Mouse (Mus musculus) right cerebral cortex, postnatal 14 days (tissue): Measurements from ENCODE around the gene Nudt3.
A peak's percentile ranks its signal among the peaks of the same experiment; 100 is the strongest.
"Not testable (repeated sequence)": the region's sequence is repeated elsewhere in the genome, so short reads cannot be mapped to it uniquely, and the experiment has no call there.

Experiments used
- DNase-seq: peaks from one replicate; pipeline ENCODE4 v3.0.0; 2022

Gene Nudt3

DNA sequence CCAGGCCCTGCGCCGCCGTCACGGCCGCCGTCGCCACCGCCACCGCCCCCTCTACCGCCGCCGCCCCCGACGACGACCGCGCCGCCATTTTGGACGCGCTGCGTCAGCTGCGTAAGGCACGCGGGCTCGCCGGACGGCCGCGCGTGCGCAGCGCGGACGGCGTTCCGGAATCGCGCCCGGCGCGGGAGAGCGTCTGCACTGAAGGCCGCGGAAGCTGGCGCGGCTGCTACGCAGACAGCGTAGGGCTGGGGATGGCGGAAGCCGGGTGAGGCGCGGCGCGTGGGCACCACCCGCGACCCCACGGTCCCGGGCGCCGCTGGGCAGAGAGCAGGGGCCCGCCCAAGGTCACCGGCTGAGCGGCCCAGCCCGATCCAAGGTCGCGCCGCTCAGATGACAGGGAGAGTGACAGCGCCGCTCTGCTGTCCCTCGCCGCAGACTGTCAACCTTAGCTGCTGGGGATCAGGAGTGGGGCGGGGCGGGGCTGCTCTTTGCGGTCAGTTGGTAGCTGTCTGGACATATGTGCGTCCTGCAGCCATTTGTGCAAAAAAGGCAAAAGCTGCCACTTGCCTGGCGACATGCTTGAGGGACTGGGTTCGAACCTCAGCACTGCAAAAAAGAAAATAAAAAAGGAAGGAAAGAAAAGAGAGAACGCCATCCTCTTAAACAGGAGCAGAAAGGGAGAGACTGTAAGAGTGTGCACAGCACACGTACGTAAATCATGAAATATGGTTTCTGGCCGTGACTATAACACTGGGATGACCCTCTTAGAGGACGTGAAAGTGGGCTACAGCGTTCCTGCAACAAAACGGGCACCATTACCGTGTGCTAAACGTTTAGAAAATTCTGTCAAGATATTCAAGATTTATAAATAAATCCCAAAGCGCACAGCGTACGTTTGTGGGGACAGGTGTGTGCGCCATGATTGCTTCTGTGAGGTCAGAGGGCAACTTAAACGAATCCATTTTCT is at the start of gene Nudt3:
Nudt3 (minus strand) TSS at position 136 of the 967 bp plus-strand sequence.
- DNase-seq: peak; percentile 92

DNA sequence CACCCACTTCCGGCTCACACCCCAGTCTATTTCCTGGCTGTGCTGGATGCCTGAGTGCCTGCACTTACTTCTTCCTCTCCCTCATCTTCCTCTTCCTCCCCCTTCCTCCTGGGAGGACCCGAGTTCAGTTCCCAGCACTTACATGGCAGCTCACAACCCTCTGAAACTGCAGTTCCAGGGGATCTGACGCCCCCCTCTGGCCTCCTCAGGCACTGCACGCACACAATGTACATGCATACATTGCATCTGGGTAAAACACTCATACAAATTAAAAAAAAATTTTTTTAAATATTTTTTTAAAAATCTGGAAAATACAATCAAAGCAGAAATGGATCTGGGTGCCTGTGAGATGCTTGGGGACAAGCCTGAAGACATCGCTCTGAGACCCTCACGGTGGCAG is 48.4 kb upstream of the Nudt3 start:
- no peak for DNase-seq

DNA sequence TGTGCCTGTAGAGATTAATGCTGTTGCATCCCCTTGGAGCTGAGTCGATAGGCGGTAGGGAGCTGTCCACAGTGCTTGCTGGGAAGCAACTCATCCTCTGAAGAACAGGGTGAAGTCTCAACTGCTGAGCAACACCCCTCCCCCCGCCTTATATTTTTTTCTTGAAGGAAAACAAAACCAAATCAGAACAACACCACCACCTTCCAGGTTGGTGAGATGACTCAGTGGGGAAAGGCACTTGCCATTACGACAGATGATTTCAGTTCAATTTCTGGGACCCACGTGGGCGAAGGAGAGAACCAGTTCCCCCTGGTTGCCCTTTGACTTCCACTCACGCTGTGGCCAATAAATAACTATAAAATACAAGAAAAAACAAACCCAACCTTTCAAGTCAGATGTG is 35.5 kb upstream of the Nudt3 start:
- DNase-seq: no peak

DNA sequence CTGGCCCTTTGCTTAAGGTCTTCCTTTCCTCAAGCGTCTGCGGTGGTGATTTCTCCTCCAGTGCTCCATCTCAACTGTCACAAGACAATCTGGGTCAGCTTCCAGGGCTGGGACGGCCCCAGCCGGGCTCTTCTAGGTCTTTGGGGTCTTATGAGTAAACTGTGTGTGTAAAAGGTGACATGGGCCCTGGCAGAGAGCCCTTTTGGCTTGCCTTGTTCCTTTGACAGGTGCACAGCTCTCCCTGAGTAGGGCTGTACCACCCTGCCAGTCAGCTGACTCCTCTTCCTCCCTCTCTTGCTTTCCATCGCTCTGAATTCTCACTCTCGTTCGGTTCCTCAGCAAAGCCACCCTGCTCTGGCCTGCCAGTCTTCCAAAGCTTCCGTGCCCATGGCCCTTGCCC is 33.8 kb upstream of the Nudt3 start:
- DNase-seq: no peak

DNA sequence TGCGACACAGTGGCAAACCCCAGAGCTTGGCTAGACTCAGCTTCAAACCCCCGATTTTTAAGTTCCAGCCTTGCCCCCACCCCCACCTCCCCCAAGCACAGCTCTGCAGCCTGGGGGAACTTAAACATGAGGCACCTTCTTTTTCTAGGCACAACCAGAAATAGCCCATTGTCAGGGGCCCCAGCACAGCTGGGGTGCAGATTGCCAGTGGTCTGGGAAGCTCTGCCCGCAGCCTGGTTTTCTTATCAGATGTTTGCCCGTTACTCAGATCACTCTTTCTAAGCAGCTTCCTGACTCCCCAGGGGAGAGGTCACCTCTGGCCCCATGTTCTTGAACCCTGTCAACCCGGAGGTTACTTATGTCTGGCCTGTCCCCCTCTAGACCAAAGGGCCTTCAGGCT is 33.1 kb upstream of the Nudt3 start:
- no peak for DNase-seq

DNA sequence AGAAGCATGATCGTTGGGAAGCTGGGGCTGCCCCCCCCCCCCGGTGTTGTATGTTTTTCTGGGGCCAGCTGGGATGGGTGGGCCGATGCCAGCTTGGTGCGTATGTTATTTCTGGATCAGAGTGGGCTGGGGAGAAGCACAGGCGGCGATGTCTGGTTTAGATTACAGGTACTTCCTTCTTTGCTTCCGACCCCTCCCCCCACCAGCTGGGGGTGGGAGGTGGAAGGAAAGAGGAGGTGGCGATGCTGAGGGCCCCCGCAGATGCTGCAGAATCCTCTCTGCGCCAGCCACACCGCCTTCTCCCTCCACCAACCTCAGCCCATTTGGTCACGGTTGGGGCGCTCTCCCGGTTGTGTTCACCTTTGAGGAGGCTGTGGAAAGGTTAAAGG is 32.7 kb upstream of the Nudt3 start:
- peak; percentile 82 for DNase-seq

DNA sequence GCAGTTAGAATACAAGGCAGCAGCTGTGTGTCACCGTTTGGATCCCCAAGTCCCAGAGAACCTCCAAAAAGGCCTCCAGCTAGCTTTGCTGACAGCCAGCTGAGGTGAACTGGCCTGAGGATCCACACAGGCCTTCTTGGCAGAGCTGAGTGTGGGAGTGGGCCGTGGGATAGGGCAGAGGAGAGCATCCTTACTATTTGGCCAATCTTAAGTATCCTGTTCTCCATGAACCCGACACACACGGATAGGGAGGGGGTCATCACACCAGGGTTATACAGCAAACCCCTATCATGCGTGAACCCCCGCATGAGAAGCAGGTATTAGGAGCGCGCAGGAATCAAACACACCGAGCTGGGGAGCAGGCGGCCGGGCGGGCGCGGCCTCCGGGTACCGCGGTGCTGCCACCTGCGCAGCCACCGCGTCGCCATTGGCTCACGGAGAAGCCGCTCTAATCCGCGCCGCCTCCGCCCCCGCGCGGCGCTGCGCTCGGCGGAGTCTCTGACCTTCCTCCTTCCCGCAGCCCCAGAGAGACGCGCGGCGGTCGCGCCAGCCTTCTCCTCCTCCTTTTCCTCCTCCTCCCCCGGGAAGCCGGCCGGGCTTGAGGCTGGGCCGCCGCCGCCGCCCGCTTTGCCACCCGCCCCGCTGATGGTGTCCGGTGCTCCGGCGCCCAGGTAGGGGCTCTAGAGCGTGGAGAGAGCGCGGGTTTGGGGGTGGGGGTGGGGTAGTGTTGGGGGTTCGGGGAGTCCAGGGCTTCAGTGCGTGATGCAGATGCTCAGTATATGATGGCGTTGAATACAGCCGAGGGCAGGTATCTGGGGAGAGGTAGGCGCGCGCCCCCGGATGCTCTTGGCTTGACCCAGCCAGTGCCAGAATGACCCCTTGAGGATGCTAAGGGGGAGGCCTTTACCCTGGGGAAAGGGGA is 32.1 kb upstream of the Nudt3 start, which contains the start of gene Pacsin1:
Pacsin1 (plus strand) TSS at position 421 of the 922 bp plus-strand sequence.
- peak; percentile 80 for DNase-seq

DNA sequence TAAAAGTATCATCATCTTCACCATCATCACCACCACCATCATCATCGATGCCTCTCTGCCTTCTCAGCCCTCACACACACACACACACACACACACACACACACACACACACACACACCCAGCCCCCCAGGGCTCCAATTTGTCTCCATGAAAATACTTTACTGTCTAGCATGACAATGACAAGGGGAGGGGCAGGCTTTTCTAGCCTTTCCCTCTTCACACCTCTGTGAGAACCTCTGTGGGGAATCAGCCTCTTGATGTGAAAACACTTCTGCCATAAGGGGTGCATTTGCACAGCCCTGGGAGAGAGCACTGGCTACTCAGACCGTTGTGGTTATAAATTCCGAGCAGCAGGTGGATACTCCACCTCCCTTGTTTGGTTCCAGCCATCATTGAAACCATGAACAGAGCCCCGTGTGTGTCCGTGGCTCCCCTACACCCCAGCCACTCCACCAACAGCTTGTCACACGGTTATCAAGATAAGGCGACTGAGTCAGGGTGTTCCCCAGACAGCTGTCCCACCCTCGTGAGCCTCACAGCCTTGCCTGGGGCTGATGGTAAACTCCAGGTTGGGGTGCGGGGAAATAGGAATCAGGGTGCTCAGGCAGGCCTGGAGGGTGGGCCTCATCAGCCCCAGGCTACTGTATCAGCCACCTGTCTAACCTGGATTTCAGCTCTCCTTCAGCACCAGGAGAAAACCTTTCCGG is 30.1 kb upstream of the Nudt3 start:
- no peak for DNase-seq

DNA sequence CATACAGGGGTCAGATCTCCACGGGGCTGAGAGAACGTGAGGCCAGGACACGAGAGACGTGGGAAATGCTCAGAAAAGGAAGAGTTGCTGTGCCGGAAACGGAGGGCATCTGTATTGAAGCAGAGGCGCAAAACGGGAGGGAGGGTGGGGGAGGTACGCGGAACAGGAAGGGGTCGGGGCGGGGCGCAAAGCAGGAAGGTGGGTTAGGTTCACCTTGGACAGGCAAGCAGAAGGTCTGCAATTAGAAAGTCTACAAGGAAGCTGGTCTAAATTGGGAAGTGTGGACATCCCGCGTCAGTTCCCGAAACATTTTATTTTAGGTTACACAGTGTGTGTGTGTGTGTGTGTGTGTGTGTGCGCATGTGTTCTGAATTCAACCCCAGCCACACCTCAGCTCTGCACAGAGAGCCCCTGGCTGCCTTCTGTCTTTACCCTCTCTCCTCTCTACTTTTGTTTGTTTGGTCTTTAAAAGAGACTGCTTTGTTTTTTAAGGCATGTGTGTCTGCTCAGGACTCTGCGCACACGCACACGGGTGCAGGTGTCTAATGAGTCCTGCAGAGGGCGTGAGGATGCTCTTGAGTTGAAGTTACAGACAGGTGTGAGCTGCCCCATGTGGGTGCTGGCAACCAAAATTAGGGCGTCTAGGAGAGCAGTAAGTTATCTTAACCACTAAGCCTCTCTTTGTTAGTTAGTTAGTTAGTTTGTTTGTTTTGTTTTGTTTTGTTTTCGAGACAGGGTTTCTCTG is 28.9 kb upstream of the Nudt3 start:
- no peak for DNase-seq

DNA sequence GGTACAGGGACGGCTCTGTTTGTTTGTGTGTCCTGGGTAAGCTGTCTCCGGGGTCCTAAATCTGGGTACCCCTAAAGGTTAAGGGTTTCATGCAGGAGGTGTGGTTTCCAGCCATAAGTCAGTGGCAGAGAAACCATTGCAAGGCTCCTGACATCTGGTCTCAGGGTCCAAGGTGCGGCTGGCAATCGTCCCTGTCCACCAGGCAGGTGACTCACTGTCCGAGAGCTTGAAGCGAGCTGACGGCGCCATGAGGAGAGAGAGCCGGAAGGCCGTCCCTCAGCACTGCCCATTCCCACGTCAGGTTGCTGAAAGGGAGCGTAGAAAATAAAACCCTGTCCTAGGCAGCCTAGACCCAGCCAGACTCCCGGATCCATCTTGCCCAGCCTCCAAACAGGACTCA is 27.3 kb upstream of the Nudt3 start:
- no peak for DNase-seq

DNA sequence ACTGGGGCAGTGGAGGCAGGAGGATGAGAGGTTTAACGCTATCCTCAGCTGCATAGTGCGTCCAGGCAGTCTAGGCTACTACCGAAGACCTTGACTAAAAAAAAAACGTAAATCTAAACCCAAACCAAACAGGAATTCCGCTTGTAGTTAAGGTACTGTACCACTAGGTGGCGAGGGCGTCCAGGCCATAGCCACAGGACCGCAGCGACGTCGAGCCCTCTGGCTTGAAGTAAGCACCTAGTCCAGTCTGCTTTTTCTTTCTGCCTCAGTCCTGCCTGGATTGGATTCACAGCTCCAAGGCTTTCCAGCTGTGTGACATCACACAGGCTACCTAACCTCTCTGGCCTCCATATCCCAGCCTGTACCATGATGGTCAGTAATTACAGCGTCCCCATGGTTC is 26.9 kb upstream of the Nudt3 start:
- no peak for DNase-seq

DNA sequence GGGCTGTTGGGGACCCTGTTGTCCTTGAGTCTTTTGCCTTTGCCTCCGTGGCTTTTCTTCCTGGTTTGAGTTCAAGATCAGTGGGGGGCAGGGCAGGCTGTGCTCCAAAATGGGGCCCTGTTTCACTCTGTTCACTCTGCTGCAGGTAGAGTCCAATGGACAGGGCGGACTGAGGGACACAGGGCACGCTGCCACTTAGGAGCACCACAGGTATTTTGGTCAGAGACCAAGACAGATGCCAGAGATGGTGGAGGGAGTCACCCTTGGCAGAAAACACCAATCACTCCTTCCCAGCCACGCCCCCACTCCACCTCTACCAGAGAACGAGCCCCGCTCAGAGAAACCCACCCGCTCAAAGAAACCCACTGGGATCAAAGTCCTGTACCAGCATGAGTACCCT is 22.5 kb upstream of the Nudt3 start:
- DNase-seq: no peak

DNA sequence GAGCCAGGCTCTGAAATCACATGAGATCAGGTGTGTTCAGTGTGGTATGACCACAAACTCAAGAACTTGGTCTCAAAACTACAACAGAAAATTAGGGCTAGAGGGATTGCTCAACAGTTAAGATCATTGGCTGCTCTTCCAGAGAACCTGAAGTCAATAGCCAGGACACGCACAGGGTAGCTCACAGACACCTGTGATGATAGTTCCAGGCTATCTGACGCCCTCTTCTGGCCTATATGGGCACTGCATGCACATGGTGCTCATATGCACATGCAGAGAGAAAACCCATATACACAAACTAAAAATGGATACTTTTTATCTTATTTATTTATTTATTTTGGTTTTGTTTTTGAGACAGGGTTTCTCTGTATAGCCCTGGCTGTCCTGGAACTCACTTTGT is 21.3 kb upstream of the Nudt3 start:
- no peak for DNase-seq

DNA sequence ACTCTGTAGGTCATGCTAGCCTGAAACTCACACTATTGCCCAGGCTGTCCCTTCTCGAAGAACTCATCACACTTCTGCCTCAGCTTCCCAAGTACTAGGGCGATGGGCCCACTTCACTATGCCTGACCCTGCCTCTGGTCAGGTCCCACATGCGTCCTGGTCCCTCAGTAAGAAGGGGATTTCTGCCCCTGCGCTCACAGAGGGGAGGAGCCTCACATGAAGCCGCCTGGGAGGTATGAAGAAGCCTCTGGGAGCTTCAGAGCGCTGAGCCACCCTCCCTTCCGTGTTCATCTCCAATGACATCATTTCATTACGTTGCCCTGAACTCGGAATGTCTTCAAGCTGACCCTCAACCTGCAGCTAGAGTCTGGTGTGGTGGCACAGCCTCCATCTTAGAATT is 20.5 kb upstream of the Nudt3 start:
- no peak for DNase-seq

DNA sequence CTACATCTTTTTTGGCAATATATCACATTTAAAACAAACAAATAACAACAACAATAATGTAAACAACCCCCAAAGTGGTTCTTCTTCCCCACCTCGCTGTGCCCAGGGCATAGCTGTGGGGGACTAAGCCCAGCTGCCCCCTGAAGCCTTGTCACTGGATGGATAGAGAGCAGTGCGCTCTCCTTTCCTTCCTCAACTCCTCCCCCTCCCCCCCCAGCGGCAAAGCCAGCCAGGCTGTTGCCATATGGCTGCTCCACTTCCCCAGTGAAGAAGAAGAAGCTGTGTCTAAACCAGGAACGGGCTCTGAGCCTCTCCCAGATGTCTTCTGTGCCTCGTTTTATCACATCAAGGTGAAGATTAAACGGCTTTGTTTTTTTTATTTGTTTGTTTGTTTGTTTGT is 19.8 kb upstream of the Nudt3 start:
- peak; percentile 59 for DNase-seq

DNA sequence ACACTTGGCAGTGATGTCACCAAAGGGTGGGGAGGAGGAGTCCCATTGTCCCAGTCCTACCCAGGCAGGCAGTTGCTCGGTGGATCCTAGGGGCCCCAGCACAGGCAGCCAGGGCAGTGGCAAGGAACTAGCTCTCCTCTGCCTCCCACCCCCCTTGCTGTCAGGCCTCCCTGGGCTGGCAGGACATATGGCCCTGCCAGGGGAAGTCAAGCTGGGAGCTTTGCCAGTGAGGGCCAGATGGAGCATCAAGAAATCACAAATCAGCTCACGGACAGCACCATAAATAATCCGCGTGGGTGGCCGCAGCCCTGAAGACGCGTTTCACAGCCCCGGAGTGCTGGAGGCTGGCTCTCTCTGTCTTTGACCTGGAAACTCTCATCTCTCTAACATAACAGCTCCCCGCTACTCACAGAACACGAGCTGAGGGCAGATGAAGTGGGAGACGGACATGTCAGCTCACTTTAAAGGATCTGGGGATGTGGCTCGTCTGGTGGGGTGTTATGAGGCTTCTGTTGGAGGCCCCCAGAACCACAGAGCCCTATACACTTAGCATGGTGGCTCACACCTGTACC is 19.3 kb upstream of the Nudt3 start:
- peak; percentile 83 for DNase-seq

DNA sequence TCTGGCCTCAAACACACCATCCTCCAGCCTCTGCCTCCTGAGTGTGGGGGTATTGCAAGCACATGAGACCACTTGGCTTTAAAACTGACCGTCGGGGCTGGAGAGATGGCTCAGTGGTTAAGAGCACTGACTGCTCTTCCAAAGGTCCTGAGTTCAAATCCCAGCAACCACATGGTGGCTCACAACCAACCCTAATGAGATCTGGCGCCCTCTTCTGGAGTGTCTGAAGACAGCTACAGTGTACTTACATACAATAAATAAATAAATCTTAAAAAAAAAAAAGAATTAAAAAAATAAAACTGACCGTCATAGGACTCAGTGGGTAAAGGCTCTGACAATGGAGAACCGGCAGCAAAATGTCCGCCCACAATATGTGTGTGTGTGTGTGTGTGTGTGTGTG is 16.6 kb upstream of the Nudt3 start:
- not testable (repeated sequence) for DNase-seq

DNA sequence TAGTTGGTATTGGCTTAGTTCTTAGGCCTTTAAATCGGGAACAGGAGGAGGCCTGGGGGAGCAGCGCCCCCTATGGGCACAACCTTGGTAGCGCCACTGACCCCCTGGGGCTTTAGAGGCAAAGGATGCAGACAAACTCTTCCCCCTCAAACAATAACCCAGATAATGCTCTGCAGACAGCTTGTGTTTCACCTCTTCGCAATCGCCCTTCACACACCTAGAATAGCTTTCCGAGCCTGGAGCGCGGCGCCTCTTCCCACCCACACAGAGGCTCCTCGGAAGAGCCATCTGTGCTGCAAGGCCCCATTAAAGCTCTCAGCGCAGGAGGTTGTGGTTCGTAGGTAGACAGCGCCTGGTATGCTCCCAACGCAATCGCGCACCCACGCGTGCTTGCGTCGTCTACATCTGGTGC is 15.6 kb upstream of the Nudt3 start:
- DNase-seq: peak; percentile 65

DNA sequence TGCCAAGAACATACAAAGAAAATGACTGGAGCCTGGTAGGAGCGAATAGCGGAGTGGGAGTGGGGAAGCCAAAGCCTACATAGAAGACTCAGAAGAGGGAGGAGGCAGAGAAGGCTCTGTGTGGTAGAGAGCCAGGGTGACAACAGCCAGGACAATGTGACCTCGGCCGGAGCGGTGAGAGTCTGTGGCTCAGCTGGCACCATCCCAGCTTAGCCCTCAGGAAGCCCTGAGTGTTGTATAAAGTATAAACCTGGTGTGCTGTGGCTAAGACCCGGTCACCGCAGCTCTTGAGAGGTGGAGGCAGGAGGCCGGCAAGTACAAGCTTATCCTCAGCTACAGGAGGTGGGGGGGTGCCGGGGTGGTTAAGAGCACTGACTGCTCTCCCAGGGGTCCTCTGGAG is 14.0 kb upstream of the Nudt3 start:
- no peak for DNase-seq

DNA sequence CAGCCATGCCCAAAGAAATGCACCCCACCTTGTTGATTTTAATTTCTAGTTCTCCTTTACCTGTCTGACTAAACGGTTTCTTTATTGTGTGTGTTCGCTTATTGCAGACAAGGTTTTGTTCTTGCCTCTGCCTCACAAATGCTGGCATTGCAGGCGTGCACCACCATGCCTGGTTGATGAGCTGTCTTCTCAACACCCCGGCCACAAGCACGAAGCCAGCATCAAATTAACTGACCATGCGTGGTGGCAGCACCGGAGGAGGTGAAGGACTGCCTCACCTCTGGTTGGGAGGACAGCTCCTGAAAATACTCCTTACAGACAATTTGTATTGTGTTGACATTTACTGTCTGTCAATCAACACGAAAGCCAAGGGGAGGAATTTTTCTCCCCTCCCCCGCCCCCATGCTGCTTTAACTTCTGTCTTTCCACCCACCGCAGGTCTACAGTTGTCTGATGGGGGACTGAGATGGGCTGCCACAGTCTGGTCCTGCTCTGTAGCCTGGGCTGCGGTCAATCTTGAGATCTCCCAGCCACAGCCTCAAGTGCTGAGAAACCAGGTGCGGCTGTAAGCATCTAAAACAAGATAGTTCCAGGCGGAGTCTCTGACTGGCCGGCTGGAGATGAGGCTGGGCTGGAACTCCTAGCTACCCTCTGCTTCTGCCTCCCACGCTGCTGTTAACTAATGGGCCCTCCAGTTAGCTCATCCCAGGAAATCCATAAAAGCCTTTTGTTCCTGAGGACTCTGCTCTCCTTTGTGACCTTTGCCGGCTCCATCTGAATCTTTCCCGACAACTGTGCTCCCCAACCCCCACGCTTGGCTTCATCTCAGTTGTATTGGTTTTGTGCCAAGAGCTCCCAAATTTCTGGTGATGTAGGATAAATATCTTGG is 13.1 kb upstream of the Nudt3 start, which contains the start of gene Rps10:
Rps10 (minus strand) TSS at position 538 of the 889 bp plus-strand sequence.
- no peak for DNase-seq

DNA sequence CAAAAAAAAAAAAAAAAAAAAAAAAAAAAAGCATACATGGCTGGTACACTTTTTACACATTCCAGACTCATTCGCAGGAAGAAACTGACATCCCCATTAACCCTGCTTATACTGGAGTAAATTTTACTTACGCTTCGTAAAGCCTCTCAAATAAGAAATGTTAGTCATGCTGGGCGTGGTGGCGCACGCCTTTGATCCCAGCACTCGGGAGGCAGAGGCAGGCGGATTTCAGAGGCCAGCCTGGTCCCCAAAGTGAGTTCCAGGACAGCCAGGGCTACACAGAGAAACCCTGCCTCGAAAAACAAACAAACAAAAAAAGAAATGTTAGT is 12.2 kb upstream of the Nudt3 start:
- not testable (repeated sequence) for DNase-seq
